Mouse (Mus musculus) embryonic facial prominence, embryonic 11.5 days (tissue): ENCODE measurements at regions not wholly inside any gene's neighbourhood (a gene's known extent, or its start where the extent isn't known, plus 50 kb on each side); places are given as distances from the start of the nearest gene placed in this dataset.

ENCODE experiments used
- ATAC-seq: fragments of 200-750 bp; cut with Nextera tagmentation; replicated peaks from 2 replicates; pipeline ENCODE4 v1.8.0; 2017; ENCODE audit warnings: low read depth; ENCODE audit not compliant: insufficient number of reproducible peaks, low FRiP score, low TSS enrichment
- DNase-seq: peaks from one replicate; pipeline ENCODE4 v3.0.0-alpha.2; 2015; ENCODE audit warnings: low spot score
- H3K27ac ChIP-seq: fragments of 300-500 bp; sonication (generic); replicated peaks from 2 replicates; pipeline ENCODE4 v1.5.1; 2014; ENCODE audit warnings: mild to moderate bottlenecking, low read depth, low read length, control low read depth
- H3K27me3 ChIP-seq: fragments of 300-500 bp; sonication (generic); 2 replicates; pipeline ENCODE4 v1.6.1; 2014; ENCODE audit warnings: mild to moderate bottlenecking, low read length, moderate library complexity, mixed read lengths; ENCODE audit not compliant: control insufficient read depth, insufficient read depth
- H3K36me3 ChIP-seq: fragments of 300-500 bp; sonication (generic); replicated peaks from 2 replicates; pipeline ENCODE4 v1.6.1; 2014; ENCODE audit warnings: low read depth, mild to moderate bottlenecking, low read length, moderate library complexity, mixed read lengths; ENCODE audit not compliant: control insufficient read depth, insufficient read depth
- H3K4me1 ChIP-seq: fragments of 300-500 bp; sonication (generic); 2 replicates; pipeline ENCODE4 v1.6.1; 2014; ENCODE audit warnings: low read length, mixed read lengths; ENCODE audit not compliant: control insufficient read depth, insufficient read depth
- H3K4me2 ChIP-seq: fragments of 300-500 bp; sonication (generic); 2 replicates; pipeline ENCODE4 v1.6.1; 2014; ENCODE audit warnings: low read depth, mild to moderate bottlenecking, control low read depth, low read length, moderate library complexity
- H3K4me3 ChIP-seq: fragments of 300-500 bp; sonication (generic); 2 replicates; pipeline ENCODE4 v1.5.1; 2014; ENCODE audit warnings: low read depth, low read length, control low read depth
- H3K9ac ChIP-seq: fragments of 300-500 bp; sonication (generic); replicated peaks from 2 replicates; pipeline ENCODE4 v1.6.1; 2014; ENCODE audit warnings: mild to moderate bottlenecking, control low read depth, low read length
- H3K9me3 ChIP-seq: fragments of 300-500 bp; sonication (generic); replicated peaks from 2 replicates; pipeline ENCODE4 v1.6.1; 2016; ENCODE audit warnings: mild to moderate bottlenecking, low read length, inconsistent platforms, mixed read lengths; ENCODE audit not compliant: control insufficient read depth
- WGBS: fragments of 180-500 bp; shearing (Covaris S2); extraction: QIAGEN DNeasy Blood & Tissue Kit; methylation state at CpG from one replicate; pipeline ENCODE4 v1.1.7; 2014; 5-methylcytosine and 5-hydroxymethylcytosine counted together

- H3K4me2 ChIP-seq: no peak overlapping the region
- H3K4me1 ChIP-seq: no peaks in the 10 kb centered on the region
- 60% methylated on average over 13 of the region's 13 CpGs for WGBS
- H3K27ac ChIP-seq: no peak overlapping the region
- DNase-seq: no peak
- no peak for ATAC-seq
- no peaks in the 10 kb centered on the region for H3K27me3 ChIP-seq
- H3K9me3 ChIP-seq: no peaks in the 10 kb centered on the region
- no peak overlapping the region for H3K9ac ChIP-seq
- H3K36me3 ChIP-seq: no peaks in the 10 kb centered on the region
- no peak overlapping the region for H3K4me3 ChIP-seq
Measured at GRCm38 (mm10) chr4:9136657-9137056, 897.8 kb upstream of the Car8 start.

- H3K27me3 ChIP-seq: no peaks in the 10 kb centered on the region
- 13% methylated on average over 10 of the region's 10 CpGs for WGBS
- 0 out of 2 replicates have a peak overlapping the region, but pooled peaks have one; percentile 10 for H3K9ac ChIP-seq
- ATAC-seq (peak; percentile 73; the same call in 1 of the 2 replicates), DNase-seq (no peak)
- H3K36me3 ChIP-seq: no peaks in the 10 kb centered on the region
- peak overlapping the region; percentile 14; the same call in 1 of the 2 replicates for H3K4me2 ChIP-seq
- H3K4me1 ChIP-seq: no peaks in the 10 kb centered on the region
- H3K27ac ChIP-seq: no peak overlapping the region
- no peaks in the 10 kb centered on the region for H3K9me3 ChIP-seq
- H3K4me3 ChIP-seq: peak overlapping the region; percentile 11; the same call in 1 of the 2 replicates
Measured at GRCm38 (mm10) chr4:9136188-9136569, 897.3 kb upstream of the Car8 start.

- no peaks in the 10 kb centered on the region for H3K27me3 ChIP-seq
- H3K9ac ChIP-seq: no peak overlapping the region
- no peaks in the 10 kb centered on the region for H3K9me3 ChIP-seq
- no peaks in the 10 kb centered on the region for H3K4me1 ChIP-seq
- ATAC-seq: peak; percentile 73
- no peak overlapping the region for H3K27ac ChIP-seq
- no peaks in the 10 kb centered on the region for H3K36me3 ChIP-seq
- H3K4me3 ChIP-seq: peak overlapping the region; percentile 11; the same call in 1 of the 2 replicates
- 11% methylated on average over 21 of the region's 21 CpGs for WGBS
- peak; percentile 95 for DNase-seq
- peak overlapping the region; percentile 14; the same call in 1 of the 2 replicates for H3K4me2 ChIP-seq
Measured at GRCm38 (mm10) chr4:9135481-9136187, 896.8 kb upstream of the Car8 start.

- no peak overlapping the region for H3K4me3 ChIP-seq
- H3K27me3 ChIP-seq: no peaks in the 10 kb centered on the region
- WGBS: 86% methylated on average over 2 of the region's 2 CpGs
- ATAC-seq (no peak), DNase-seq (no peak)
- H3K9me3 ChIP-seq: no peaks in the 10 kb centered on the region
- no peak overlapping the region for H3K27ac ChIP-seq
- H3K9ac ChIP-seq: no peak overlapping the region
- no peak overlapping the region for H3K4me2 ChIP-seq
- no peaks in the 10 kb centered on the region for H3K36me3 ChIP-seq
- H3K4me1 ChIP-seq: no peaks in the 10 kb centered on the region
Measured at GRCm38 (mm10) chr4:9133695-9134094, 894.9 kb upstream of the Car8 start.

- no peak overlapping the region for H3K9ac ChIP-seq
- no peak overlapping the region for H3K4me2 ChIP-seq
- WGBS: 66% methylated on average over 12 of the region's 12 CpGs
- H3K27me3 ChIP-seq: no peaks in the 10 kb centered on the region
- no peaks in the 10 kb centered on the region for H3K9me3 ChIP-seq
- no peak overlapping the region for H3K4me3 ChIP-seq
- no peaks in the 10 kb centered on the region for H3K36me3 ChIP-seq
- DNase-seq (no peak), ATAC-seq (no peak)
- H3K27ac ChIP-seq: no peak overlapping the region
- H3K4me1 ChIP-seq: no peaks in the 10 kb centered on the region
Measured at GRCm38 (mm10) chr4:9132982-9133625, 894.3 kb upstream of the Car8 start.

GRCm38 (mm10) chr4:9132356-9132755 is 893.5 kb upstream of the Car8 start:
- ATAC-seq: no peak
- Histone ChIP-seq H3K27me3 (no peaks in the 10 kb centered on the region), H3K36me3 (no peaks in the 10 kb centered on the region), H3K4me3 (no peak overlapping the region), H3K9ac (no peak overlapping the region), H3K4me1 (no peaks in the 10 kb centered on the region), H3K4me2 (no peak overlapping the region), H3K27ac (no peak overlapping the region), H3K9me3 (no peaks in the 10 kb centered on the region)
- DNase-seq: no peak
- WGBS: 82% methylated on average over 6 of the region's 6 CpGs

GRCm38 (mm10) chr4:9131610-9132009 is 892.8 kb upstream of the Car8 start:
- Histone ChIP-seq H3K4me2 (no peak overlapping the region), H3K4me3 (no peak overlapping the region), H3K27ac (no peak overlapping the region), H3K27me3 (no peaks in the 10 kb centered on the region), H3K9ac (no peak overlapping the region), H3K36me3 (no peaks in the 10 kb centered on the region), H3K4me1 (no peaks in the 10 kb centered on the region), H3K9me3 (no peaks in the 10 kb centered on the region)
- ATAC-seq (no peak), DNase-seq (no peak)
- WGBS: 91% methylated on average over 9 of the region's 9 CpGs

- ATAC-seq (0 out of 2 replicates have a peak, but pooled peaks have one; percentile 39), DNase-seq (peak; percentile 50)
- 40% methylated on average over 11 of the region's 11 CpGs for WGBS
Measured at GRCm38 (mm10) chr4:9125236-9125963, 886.6 kb upstream of the Car8 start.

More at GRCm38 (mm10) chr4:9125236-9125963, 886.6 kb upstream of the Car8 start:
- no peaks in the 10 kb centered on the region for H3K9me3 ChIP-seq
- no peaks in the 10 kb centered on the region for H3K27me3 ChIP-seq
- no peak overlapping the region for H3K9ac ChIP-seq
- H3K4me1 ChIP-seq: no peaks in the 10 kb centered on the region
- H3K4me3 ChIP-seq: no peak overlapping the region
- H3K27ac ChIP-seq: no peak overlapping the region
- no peak overlapping the region for H3K4me2 ChIP-seq
- no peaks in the 10 kb centered on the region for H3K36me3 ChIP-seq
